Mouse (Mus musculus) cortical plate, adult 2 months (tissue): Measurements from ENCODE around the gene Rasa3.

Source experiments
- CTCF ChIP-seq: fragments of 200-500 bp; IDR thresholded peaks from 2 replicates; pipeline ENCODE4 v1.5.1; 2011; ENCODE audit warnings: mild to moderate bottlenecking, control low read depth, low read length; ENCODE audit not compliant: insufficient read depth; ENCODE audit errors: extremely low read depth
- POLR2A ChIP-seq: fragments of 200-500 bp; IDR thresholded peaks from 2 replicates; pipeline ENCODE4 v1.6.1; 2011; ENCODE audit warnings: mild to moderate bottlenecking, low read length, control low read depth; ENCODE audit not compliant: insufficient read depth; ENCODE audit errors: extremely low read depth

GRCm38 (mm10) chr8:13591246-13591645 lies 86.2 kb downstream of the Rasa3 start:
- TF ChIP-seq CTCF: no peak
- TF ChIP-seq POLR2A: no peak
